Mouse (Mus musculus): Measurements from ENCODE around the gene Cbln4.
A peak's percentile ranks its signal among the peaks of the same experiment; 100 is the strongest.

Gene Cbln4

GRCm38 (mm10) chr2:172043235-172043610 is at the start of gene Cbln4:
Cbln4 (minus strand) TSS chr2:172043466.
- peak; percentile 34 for DNase-seq (ENCODE audit: low read depth, low spot score)

- DNase-seq (ENCODE audit: low read depth, low spot score): no peak
Observed at GRCm38 (mm10) chr2:172078596-172078995, 35.3 kb upstream of the Cbln4 start.

GRCm38 (mm10) chr2:172076295-172076694 is 33.0 kb upstream of the Cbln4 start:
- DNase-seq (ENCODE audit: low read depth, low spot score): peak; percentile 30

GRCm38 (mm10) chr2:172062876-172063275 is 19.6 kb upstream of the Cbln4 start:
- DNase-seq (ENCODE audit: low read depth, low spot score): no peak

- no peak for DNase-seq (ENCODE audit: low read depth, low spot score)
Observed at GRCm38 (mm10) chr2:172059747-172060146, 16.5 kb upstream of the Cbln4 start.

GRCm38 (mm10) chr2:172058936-172059665 is 15.8 kb upstream of the Cbln4 start:
- DNase-seq (ENCODE audit: low read depth, low spot score): no peak

DNA sequence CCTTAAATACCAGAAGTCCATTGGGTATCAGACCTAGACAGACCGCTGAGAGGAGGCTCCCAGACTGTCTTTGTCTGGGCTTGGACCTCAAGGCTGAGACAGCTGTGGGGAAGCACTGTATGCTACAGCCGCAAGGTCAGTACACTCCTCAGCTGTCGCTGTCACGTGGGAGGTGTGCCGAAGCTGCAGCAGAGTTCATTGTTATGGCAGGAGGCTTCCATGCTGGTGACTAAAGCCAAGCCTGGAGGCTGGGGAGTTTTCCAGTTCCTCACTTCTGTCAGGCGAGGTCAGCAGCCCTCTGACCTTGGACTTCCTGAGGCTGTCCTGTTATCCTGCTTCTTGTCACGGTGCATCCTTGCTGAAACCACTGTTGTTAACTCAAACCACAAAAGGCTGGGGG is 2.7 kb upstream of the Cbln4 start:
- no peak for DNase-seq (ENCODE audit: low read depth, low spot score)

DNA sequence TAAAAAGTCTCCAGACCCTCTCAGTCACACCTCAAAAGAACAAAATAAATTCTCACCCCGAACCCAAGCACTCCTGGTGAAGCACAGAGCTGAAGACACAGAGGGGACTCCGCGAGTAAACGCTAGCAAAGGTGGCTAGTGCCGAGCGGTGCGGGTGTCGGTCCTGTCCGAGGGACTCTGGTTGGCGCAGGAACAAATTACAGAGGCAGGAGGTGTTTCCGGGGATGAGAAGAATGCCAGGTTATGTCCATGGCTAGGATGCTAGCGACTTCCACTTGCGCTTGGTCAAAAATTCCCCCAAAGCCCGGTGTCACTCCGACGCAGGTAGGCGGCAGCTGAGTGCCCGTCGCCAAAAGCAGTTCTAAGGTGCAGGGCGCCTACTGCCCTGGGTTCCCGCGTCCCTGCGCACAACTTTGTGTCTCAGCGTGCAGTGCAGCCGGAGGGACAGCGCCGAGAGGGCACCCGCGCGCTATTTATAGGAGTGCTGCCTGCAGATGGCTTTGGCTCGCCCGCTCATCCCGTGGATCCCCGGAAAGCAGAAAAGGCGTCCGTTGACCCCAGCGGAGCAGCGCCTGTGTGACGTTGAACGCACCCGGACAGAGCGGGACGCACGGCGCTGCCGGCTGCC is 545 bp downstream of the Cbln4 start:
- DNase-seq (ENCODE audit: low read depth, low spot score): peak; percentile 33

- peak; percentile 73 for DNase-seq (ENCODE audit: low read depth, low spot score)
Observed at GRCm38 (mm10) chr2:172042125-172042524, 1.1 kb downstream of the Cbln4 start.

- peak; percentile 27 for DNase-seq (ENCODE audit: low read depth, low spot score)
Observed at GRCm38 (mm10) chr2:172040859-172041258, 2.4 kb downstream of the Cbln4 start.

DNA sequence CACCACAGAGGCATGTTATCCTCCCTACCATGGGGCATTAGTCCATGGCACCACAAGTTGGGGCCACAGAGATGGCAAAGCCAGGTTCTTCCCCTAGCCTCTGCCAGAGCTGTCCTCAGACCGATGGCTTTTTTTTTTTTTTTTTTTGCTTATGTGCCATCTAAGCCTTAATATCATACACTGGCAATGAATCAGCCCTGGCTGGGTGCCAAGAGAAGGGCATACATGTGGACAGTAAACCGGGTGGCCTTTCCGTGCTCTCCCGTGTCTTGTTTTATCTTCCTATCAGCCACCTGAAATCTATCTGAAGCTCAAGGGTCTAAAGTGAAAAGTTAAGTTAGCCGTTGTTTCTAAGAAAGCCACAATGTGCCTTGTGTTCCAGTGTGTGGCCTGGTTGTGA is 3.7 kb downstream of the Cbln4 start:
- DNase-seq (ENCODE audit: low read depth, low spot score): no peak

GRCm38 (mm10) chr2:172034281-172034680 is 9.0 kb downstream of the Cbln4 start:
- DNase-seq (ENCODE audit: low read depth, low spot score): no peak

- no peak for DNase-seq (ENCODE audit: low read depth, low spot score)
Observed at GRCm38 (mm10) chr2:172025459-172026130, 17.7 kb downstream of the Cbln4 start.

GRCm38 (mm10) chr2:172006726-172007125 is 36.5 kb downstream of the Cbln4 start:
- DNase-seq (ENCODE audit: low read depth, low spot score): no peak

- DNase-seq (ENCODE audit: low read depth, low spot score): peak; percentile 34
Observed at GRCm38 (mm10) chr2:172005970-172006369, 37.3 kb downstream of the Cbln4 start.

GRCm38 (mm10) chr2:172004029-172004984 is 39.0 kb downstream of the Cbln4 start:
- no peak for DNase-seq (ENCODE audit: low read depth, low spot score)

DNA sequence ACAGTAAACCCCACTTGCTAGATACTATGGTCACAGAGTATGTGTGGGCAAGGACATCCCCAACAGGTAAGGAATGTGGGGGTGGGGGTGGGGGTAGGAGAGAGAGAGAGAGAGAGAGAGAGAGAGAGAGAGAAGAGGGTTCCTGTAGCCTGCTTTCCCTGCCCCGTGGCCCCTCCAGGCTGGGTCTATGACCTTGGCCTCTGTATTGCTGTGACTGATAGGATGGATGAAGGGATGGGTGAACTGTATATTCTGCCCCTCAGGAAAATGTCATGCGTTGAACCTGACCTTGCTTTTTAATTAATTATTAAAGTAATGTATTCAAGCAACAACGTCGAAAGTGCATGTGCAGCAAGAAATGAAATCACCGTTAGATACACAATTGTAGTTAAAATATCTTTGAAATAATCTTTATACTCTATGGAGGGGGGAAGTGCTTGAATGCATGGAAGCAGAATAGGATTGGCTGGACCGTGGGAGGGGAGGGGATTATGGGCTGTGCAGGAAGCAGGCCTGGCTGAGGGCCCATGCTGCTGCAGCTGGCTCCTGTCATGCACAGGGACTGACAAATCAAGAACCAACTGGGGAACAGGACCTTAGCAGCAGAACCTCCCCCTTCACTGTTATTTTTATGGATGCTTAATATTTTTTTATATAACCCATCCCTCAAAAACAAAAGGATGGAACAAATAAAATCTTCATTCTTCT is 46.1 kb downstream of the Cbln4 start:
- no peak for DNase-seq (ENCODE audit: low read depth, low spot score)

DNA sequence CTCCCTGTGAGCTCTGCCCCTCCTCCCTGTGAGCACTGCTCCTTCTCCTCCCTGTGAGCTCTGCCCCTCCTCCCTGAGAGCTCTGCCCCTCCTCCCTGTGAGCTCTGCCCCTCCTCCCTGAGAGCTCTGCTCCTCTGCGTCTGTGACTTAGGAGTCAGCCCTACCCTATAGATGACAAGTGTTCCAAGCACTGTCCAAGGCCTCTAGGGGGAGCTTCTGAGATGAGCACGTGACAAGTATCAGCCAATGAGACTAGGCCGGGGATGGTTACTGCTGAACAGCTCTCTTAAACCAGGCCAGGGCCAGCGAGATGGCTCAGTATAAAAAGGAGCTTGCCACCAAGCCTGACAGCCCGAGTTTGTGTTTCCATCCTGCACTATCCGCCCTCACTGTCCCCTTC is 48.4 kb downstream of the Cbln4 start:
- peak; percentile 16 for DNase-seq (ENCODE audit: low read depth, low spot score)

DNA sequence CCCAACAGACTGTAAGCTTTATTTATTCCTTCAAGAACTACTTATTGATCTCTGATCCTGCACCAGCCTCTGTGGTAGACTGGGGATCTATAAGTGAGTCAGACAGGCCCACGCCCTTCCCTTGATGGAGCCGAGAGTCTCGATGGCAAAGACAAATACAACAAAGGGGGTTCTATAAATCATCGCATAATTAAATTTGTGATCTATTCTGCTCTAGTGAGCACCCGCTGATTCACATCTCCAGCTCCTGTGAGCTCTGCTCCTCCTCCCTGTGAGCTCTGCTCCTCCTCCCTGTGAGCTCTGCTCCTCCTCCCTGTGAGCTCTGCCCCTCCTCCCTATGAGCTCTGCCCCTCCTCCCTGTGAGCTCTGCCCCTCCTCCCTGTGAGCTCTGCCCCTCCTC is 49.0 kb downstream of the Cbln4 start:
- no peak for DNase-seq (ENCODE audit: low read depth, low spot score)

DNA sequence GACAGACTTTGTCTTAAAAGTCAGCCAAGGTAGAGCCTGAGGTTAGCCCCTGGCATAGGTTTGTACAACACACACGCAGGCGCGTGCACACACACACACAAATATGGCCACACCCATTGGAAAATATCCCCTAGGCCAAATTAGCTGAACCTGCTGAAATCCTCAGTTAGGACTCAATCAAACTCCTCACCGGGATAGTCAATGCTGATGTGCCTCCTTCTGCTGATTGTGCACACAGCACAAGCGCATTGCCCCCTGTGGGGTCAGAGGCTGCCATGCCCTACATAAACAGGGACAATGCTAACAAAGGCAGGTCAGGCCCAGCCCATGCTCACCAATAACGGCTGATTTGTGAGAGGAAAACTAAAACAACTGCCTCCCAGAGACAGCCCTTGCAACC is 56.6 kb downstream of the Cbln4 start:
- DNase-seq (ENCODE audit: low read depth, low spot score): no peak
